Mouse (Mus musculus): ENCODE measurements around the gene Pappa2.

Pappa2 gene

GRCm38 (mm10) chr1:158980390-158980789 is at the start of gene Pappa2:
Gene Pappa2, minus strand, starts transcription at chr1:158980490.
- CTCF ChIA-PET, result no interaction called here

DNA sequence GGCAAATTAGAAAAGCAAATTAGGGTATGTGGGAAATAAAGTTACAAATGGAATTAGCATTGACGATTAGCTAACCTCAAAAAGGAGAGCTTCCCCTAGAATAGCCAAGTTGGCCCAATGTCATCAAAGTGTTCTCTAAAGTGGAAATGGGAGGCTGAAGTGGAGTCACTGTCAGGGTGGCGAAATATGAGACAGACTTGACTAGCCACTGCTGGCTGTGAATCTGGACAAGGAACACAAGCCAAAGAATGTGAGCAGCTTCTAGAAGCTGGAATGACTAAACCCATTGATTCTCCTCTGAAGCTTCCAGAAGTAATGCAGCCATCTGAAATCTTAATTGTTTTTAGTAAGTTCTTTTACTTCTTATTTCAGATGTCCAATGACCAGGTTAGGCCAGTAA is 48.8 kb upstream of the Pappa2 start:
- CTCF ChIA-PET, result interaction anchor here in 1 of 4 experiments (0.7 kb wide), 1 partner anchor 106 kb away, joined by 3 read pairs; no protein-coding TSS in a partner anchor
- POLR2A ChIA-PET, result no interaction called here

More at GRCm38 (mm10) chr1:158980390-158980789, at the start of gene Pappa2:
- POLR2A ChIA-PET, result no interaction called here

DNA sequence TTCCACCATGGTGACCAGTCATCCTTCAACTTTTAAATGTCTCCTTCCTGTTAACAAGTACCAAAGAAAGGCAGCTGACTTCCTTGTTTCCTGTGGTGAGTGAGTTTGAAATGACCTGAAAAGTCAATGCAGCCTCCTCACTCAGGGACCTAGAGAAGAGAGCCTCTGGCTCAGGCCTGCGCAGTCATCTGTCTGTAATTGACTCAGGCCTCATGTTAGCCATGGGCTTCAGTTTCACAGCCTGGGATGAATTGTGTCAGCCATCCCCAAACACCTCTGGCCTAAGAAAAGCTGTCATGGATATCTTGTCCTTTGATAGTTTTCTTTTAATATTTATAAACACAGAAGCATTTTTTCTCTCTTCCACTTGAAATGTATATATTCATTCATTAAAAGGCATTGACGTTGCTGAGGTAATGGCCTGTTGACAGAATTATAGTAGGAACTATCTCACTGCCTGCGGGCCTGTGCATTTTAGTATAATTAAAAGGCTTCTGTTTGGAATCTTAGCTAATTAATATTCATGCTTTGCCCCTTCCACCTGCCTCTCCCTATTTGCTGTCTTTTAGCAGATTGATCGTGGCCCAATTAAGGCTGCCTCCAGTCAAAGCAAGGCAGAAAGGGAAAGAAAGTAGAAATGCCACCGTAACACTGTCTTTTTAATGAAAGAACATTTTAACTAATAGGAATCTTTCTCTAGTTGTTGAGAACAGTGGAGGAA is 34.8 kb upstream of the Pappa2 start:
- ChIA-PET POLR2A (interaction anchor here in 1 of 4 experiments (0.6 kb wide), 1 partner anchor 1032 kb away, joined by 3 read pairs; no protein-coding TSS in a partner anchor), CTCF (no interaction called here)

- ChIA-PET POLR2A (no interaction called here), CTCF (no interaction called here)
These were observed 6.8 kb upstream of the Pappa2 start for GRCm38 (mm10) chr1:158987042-158987441.

DNA sequence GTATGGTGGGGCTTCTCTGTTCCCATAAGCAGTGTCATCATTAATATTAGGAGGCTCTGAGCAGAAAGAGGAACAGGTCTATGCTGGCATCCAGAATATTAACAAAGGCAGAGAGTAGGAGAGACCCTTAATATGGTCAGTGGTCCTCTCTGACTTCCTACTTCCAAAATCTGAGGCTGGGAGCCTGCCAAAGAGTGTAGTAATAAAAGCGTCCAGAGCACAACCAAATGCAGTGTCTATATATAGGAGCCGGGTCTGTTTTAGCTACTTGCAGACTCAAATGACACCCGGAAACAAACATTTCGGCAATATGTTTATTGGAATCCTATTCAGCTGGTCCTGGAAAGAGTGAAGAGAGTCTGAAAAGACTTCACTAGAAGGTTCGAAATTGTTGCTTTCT is 17.9 kb downstream of the Pappa2 start:
- ChIA-PET CTCF (no interaction called here), POLR2A (no interaction called here)

GRCm38 (mm10) chr1:158960984-158961383 is 19.3 kb downstream of the Pappa2 start:
- CTCF ChIA-PET, result no interaction called here
- POLR2A ChIA-PET, result interaction anchor here in 1 of 4 experiments (0.7 kb wide), 1 partner anchor 250 kb away, joined by 5 read pairs; no protein-coding TSS in a partner anchor

DNA sequence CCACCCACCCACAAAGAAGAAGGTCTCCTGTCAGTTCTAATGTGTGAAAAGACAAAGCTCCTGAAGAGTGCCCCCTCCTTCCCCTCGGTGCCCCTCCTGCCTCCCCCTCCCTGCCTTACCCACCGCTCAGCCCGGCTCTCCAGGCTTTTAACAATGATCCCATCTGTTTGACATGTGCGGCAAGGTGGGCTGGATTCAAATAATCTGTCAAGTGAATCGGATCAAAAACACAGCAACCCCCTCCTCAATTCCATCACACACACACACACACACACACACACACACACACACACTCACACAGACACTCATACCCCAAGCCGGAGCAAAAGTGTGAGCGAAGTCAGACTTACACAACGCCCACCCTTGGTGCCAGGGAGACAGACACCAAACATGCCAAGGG is 19.7 kb downstream of the Pappa2 start:
- CTCF ChIA-PET, result no interaction called here
- POLR2A ChIA-PET, result interaction anchor here in 1 of 4 experiments (0.7 kb wide), 1 partner anchor 250 kb away, joined by 5 read pairs; no protein-coding TSS in a partner anchor

DNA sequence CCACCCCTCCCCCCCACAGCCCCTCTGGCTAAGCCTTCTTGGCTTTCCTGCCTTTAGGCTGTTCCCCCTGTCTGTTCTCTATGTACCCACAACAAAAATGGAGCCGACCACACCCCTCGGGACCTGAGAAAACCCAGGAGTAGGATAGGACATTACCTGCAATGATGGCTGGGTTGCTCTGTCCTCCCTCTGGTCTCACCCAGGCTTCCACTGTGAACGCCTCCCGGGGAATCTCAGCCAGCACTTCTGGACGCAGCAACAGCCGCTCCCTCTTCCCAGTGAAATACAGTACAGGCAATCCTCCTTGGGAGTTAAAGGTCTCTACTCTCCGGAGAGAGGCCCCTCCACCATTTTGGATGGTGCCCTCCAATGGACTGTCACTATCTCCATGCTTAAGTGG is 23.9 kb downstream of the Pappa2 start:
- ChIA-PET POLR2A (no interaction called here), CTCF (no interaction called here)

- POLR2A ChIA-PET, result no interaction called here
- CTCF ChIA-PET, result interaction anchor here in 1 of 4 experiments (0.6 kb wide), 1 partner anchor 285 kb away, joined by 3 read pairs; no protein-coding TSS in a partner anchor
These were observed 25.5 kb downstream of the Pappa2 start for GRCm38 (mm10) chr1:158954785-158955184.

DNA sequence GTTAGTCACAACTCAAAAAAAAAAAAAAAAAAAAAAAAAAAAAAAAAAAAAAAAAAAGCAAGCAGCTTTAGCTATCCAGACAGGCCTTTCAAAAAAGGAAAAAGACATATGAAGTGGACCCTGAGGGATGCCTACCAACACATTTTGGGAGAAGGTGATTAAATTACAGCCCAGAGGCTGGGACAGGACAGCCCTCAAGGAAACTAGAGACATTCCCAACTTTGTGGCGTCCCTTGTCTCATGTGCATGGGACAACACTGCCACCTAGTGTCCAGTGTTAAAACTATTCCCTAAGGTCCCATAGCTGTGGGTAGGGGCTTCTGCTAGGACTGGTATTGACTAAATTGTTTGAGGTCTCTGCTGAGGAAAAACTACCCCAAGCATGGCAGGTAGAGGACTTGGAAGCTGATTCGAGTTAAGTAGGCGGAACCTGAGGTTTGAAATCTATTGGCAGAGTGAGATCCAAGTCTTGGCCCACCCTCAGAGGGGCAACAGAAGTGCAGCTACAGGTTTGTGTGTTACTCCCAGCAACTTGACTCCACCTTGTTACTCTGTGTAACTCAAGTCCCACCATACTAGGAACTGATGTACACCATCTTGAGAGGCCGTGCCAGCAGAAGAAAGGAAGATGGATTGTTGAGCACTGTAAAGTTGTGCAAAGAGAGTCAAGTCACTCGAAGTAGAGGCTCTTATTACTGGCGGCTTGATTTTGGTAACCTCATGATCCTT is 26.6 kb downstream of the Pappa2 start:
- ChIA-PET CTCF (interaction anchor here (0.5 to 3.9 kb wide), 23 partner anchors 11 to 1697 kb away, joined by 3 to 22 read pairs (median 4); no protein-coding TSS in a partner anchor), POLR2A (interaction anchor here in 2 of 4 experiments (1.2 kb wide), 2 partner anchors 284 to 357 kb away, joined by 3 read pairs; no protein-coding TSS in a partner anchor)

GRCm38 (mm10) chr1:158949041-158949440 is 31.2 kb downstream of the Pappa2 start:
- CTCF ChIA-PET, result interaction anchor here in 1 of 4 experiments (0.6 kb wide), 1 partner anchor 279 kb away, joined by 3 read pairs; no protein-coding TSS in a partner anchor

DNA sequence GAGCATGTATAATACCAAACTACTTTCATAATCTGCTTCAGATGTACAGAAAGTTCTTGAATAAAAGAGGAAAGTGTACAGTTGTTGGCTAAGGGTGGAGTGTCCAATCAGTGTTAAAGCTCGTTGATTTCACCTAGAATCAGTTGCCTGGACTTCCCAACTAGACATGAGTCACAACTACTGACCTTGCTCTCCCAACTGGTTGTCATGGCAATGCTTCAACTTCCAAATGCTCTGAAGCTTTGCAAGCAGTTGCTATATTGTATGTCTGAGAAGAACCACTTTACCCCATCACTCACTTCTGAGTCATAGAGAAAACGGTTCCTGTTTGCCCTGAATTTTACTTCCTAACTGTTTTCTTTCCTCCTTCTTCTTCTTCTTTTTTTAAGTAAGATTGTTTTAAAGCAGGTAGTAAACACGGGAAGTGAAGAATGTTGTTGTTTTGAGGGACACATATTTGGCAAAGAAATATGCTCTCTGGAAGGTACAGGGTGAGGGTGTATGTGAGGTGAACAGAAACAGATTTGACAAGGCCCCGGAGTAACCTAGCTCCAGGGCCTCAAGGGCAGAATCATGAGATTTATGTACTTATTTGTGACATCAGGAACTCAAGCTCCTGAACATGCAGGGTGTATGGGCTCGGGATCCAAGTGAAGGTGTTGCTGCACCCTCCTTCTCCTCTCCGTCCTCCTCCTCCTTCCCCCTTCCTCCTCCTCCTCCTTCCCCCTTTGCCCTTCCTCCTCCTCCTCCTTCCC is 32.1 kb downstream of the Pappa2 start:
- ChIA-PET POLR2A (no interaction called here), CTCF (no interaction called here)

More at GRCm38 (mm10) chr1:158949041-158949440, 31.2 kb downstream of the Pappa2 start:
- POLR2A ChIA-PET, result no interaction called here

DNA sequence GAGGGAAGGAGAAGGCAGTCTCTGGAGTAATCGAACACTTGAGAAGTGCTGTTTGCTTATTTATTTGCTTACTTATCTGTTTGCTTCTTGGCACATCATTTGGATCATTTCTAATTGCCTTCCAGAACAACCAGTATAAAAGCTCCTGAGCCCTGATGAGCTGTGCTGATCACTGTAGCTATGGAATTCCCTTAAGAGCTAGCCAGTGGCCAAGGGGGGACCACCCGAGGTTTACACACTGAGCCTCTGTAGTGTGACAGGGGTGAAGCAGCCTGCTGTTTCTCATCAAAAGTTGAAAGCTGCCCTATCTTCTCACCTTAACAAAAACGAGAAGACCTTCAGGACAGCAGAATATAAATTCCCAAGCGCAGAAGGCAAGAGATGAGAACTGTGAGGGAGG is 35.4 kb downstream of the Pappa2 start:
- POLR2A ChIA-PET, result interaction anchor here in 1 of 4 experiments (0.6 kb wide), 1 partner anchor 1468 kb away, joined by 4 read pairs; no protein-coding TSS in a partner anchor

GRCm38 (mm10) chr1:158942864-158943263 is 37.4 kb downstream of the Pappa2 start:
- ChIA-PET POLR2A (no interaction called here), CTCF (interaction anchor here in 1 of 4 experiments (1.2 kb wide), 1 partner anchor 11 kb away, joined by 4 read pairs; no protein-coding TSS in a partner anchor)

More for the DNA sequence above, 35.4 kb downstream of the Pappa2 start:
- CTCF ChIA-PET, result no interaction called here

- ChIA-PET CTCF (no interaction called here), POLR2A (interaction anchor here in 1 of 4 experiments (0.7 kb wide), 1 partner anchor 1008 kb away, joined by 3 read pairs; no protein-coding TSS in a partner anchor)
These were observed 39.3 kb downstream of the Pappa2 start for GRCm38 (mm10) chr1:158940966-158941365.

- POLR2A ChIA-PET, result no interaction called here
These were observed 45.8 kb downstream of the Pappa2 start for GRCm38 (mm10) chr1:158934447-158934846.

DNA sequence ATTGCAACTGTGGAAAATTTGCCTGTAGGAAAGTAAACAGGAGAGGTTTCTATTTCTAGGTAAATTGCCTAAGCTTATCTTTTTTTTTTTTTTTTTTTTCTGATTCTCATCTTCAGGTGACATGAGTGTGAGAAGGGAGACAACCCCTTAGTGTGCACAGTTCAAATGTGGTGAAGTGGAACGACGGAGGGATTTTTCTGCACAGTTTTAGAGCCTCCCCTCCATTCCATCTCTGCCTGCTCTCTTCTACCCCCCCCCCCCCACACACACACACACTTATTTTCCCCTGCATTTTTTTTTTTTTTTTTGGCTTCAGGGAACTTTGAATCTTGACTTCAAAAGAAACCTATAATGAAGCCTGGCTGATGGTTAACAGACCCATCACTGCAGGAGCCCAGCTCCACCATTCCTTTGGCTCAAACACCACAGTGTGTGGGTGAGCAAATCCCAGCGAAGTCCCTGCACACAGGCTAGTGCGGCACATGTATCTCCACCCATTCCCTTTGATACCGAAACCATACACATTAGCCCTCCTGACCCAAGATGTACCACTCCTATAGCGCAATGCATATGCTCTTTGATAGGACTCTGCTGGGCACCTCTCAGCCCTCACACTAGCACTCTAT is 49.0 kb downstream of the Pappa2 start:
- ChIA-PET POLR2A (no interaction called here), CTCF (interaction anchor here in 3 of 4 experiments (0.6 to 0.7 kb wide), 3 partner anchors 8 to 635 kb away, joined by 3 to 14 read pairs (median 4); no protein-coding TSS in a partner anchor)

More at GRCm38 (mm10) chr1:158934447-158934846, 45.8 kb downstream of the Pappa2 start:
- CTCF ChIA-PET, result no interaction called here

DNA sequence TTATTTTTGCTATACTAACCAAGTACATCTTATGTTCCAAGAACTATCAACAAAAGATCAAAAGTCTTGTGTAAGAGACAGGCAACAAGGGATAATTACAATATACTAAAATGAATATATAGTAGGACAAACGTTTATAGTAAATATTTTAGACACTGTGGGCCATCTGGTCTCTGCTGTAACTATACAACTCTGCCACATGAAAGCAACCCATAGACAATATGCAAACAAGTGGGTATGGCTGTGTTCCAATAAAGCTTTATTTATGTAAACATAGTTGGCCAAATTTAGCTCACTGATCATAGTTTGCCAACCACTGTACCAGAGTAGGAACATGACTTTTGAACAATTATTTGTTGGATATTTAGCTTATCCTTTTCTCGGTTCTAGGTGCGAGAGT is 50.9 kb downstream of the Pappa2 start:
- POLR2A ChIA-PET, result no interaction called here
- CTCF ChIA-PET, result no interaction called here

- ChIA-PET POLR2A (no interaction called here), CTCF (no interaction called here)
These were observed 59.8 kb downstream of the Pappa2 start for GRCm38 (mm10) chr1:158920451-158920850.

Data from embryonic stem cell, embryonic (primary cell).